14 mouse cellular contexts compared by ENCODE assay signal in the genomic region with DNA sequence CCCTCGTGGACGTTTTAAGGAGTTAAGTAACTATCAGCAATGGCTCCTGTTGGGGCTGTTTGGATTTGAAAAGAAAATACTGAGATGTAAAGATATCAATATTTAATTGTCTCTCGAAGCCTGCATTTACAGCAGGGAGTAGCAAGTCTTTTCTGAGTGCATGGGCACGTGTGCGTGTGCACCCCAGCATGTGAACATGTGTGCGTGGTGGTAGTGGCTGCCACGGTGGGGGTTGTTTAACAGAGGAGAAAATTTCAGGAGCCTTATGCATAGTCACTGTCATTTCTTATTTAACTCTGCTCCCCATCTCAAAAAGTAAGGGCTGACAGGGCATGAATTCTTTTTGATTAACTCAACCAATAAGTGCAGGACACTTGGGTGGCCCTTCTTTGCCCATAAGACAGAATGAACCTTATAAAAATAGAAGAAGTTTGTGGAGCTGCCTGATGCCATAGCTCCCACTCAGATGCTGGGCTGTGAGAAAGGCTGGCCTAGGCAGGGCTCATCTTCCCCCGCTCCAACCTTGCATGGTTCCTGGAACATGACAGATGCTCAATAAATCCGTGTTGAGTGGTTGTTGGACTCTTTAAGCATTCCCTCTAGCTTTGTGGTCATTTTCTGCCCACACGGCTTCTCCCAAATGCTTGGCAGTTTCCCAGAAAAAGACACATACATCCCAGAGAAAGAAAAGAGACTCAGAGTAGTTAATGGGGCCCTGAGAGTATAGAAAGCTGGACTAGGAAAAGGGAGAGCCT.
A peak's percentile ranks its signal among the peaks of the same experiment; 100 is the strongest.
DNase-seq lines count a peak whose midpoint lies in the region; ATAC-seq lines count a peak whose summit lies in the region.
"Had no signal": no experiment of that assay in that cellular context is flagged by ENCODE, and none has a peak within 500 bp of the region (broad histone marks: within the 10 kb centered on the region; RNA-seq: fewer than 3 reads in every experiment).

No protein-coding gene starts in this region.

- peak overlapping the region; percentile 63 for H3K27ac ChIP-seq in forebrain, embryonic 15.5 days (replicated peaks)
- H3K27ac ChIP-seq: embryonic facial prominence, embryonic 12.5 days; gastrocnemius, adult 2 months; heart, embryonic 13.5 days; neural tube, embryonic 12.5 days had no signal

- peak; percentile 53 to 70 for DNase-seq in left cerebral cortex, adult 18-20 months (ENCODE audit: low spot score in 2 of 2)
- no peak for DNase-seq in left cerebral cortex, postnatal 4 days
- DNase-seq in right cerebral cortex, adult 2 months (ENCODE audit: low spot score in 2 of 2): peak; percentile 68 to 69
- no peak for DNase-seq in right cerebral cortex, postnatal 14 days
- no peak for DNase-seq in thymus, postnatal 36 days
- no peak for DNase-seq in thymus, postnatal 10 days (ENCODE audit: low spot score in 2 of 2)
- DNase-seq: gastrocnemius, adult 2 months; kidney, adult 9 months; liver, postnatal 0 days had no signal

- H3K27me3 ChIP-seq in forebrain, embryonic 15.5 days: no peaks in the 10 kb centered on the region
- H3K27me3 ChIP-seq: hindbrain, embryonic 15.5 days; neural tube, embryonic 12.5 days had no signal

- no peak for ATAC-seq in forebrain, embryonic 15.5 days (replicated peaks)
- ATAC-seq: liver, postnatal 0 days had no signal

- no peak overlapping the region for H3K4me3 ChIP-seq in forebrain, embryonic 15.5 days
- H3K4me3 ChIP-seq: embryonic facial prominence, embryonic 12.5 days; gastrocnemius, adult 2 months; heart, embryonic 13.5 days; hindbrain, embryonic 15.5 days; neural tube, embryonic 12.5 days had no signal

- no peak overlapping the region for H3K4me2 ChIP-seq in forebrain, embryonic 15.5 days (replicated peaks)
- H3K4me2 ChIP-seq: embryonic facial prominence, embryonic 12.5 days; heart, embryonic 13.5 days; hindbrain, embryonic 15.5 days; neural tube, embryonic 12.5 days had no signal

- H3K9me3 ChIP-seq in forebrain, embryonic 15.5 days: no peaks in the 10 kb centered on the region
- H3K9me3 ChIP-seq: embryonic facial prominence, embryonic 12.5 days; heart, embryonic 13.5 days; hindbrain, embryonic 15.5 days; neural tube, embryonic 12.5 days had no signal

- 48% methylated on average over 10 of the region's 10 CpGs for WGBS in forebrain, embryonic 15.5 days

- H3K4me1 ChIP-seq in forebrain, embryonic 15.5 days: peaks cover 25% of the 10 kb centered on the region
- H3K4me1 ChIP-seq: embryonic facial prominence, embryonic 12.5 days; heart, embryonic 13.5 days had no signal

- H3K36me3 ChIP-seq in forebrain, embryonic 15.5 days: no peaks in the 10 kb centered on the region
- H3K36me3 ChIP-seq: embryonic facial prominence, embryonic 12.5 days; heart, embryonic 13.5 days; hindbrain, embryonic 15.5 days; neural tube, embryonic 12.5 days had no signal

- intact Hi-C loops in left cerebral cortex, postnatal 4 days (cut with DNase I): no loop called here

- H3K9ac ChIP-seq in forebrain, embryonic 15.5 days (replicated peaks): no peak overlapping the region
- H3K9ac ChIP-seq: embryonic facial prominence, embryonic 12.5 days; heart, embryonic 13.5 days; hindbrain, embryonic 15.5 days; liver, postnatal 0 days; neural tube, embryonic 12.5 days had no signal

Comparison
In these comparisons a context has a peak if more than half of its experiments do, and no peak if none do; other contexts are left out.
1. DNase-seq: peak in left cerebral cortex, adult 18-20 months (2 of 2) and right cerebral cortex, adult 2 months (2 of 2); none in left cerebral cortex, postnatal 4 days (single experiment), right cerebral cortex, postnatal 14 days (single experiment), thymus, postnatal 36 days (0 of 2) and thymus, postnatal 10 days (0 of 2).